Mouse (Mus musculus) spleen, postnatal 4 days (tissue): ENCODE results near the gene Sox5.
"Not testable (repeated sequence)": the region's sequence is repeated elsewhere in the genome, so short reads cannot be mapped to it uniquely, and the experiment has no call there.

Experiments used
- DNase-seq, 2 experiments: peaks; one replicate each; pipeline ENCODE4 v3.0.0; 2022; ENCODE audit warnings: low spot score in 2 of 2

The Sox5 gene

GRCm38 (mm10) chr6:144183087-144183486 is 598.7 kb downstream of the Sox5 start:
- no peak for DNase-seq

- not testable (repeated sequence) for DNase-seq
These were observed 599.3 kb downstream of the Sox5 start for GRCm38 (mm10) chr6:144182429-144182828.

- no peak for DNase-seq
These were observed 600.5 kb downstream of the Sox5 start for GRCm38 (mm10) chr6:144181083-144181866.

- DNase-seq = no peak
These were observed 602.7 kb downstream of the Sox5 start for GRCm38 (mm10) chr6:144179111-144179510.

GRCm38 (mm10) chr6:144176674-144177073 is 605.1 kb downstream of the Sox5 start:
- DNase-seq = no peak

- no peak for DNase-seq
These were observed 606.2 kb downstream of the Sox5 start for GRCm38 (mm10) chr6:144175590-144175989.

GRCm38 (mm10) chr6:144170541-144170940 is 611.2 kb downstream of the Sox5 start:
- no peak for DNase-seq

- no peak for DNase-seq
These were observed 612.0 kb downstream of the Sox5 start for GRCm38 (mm10) chr6:144169791-144170190.

GRCm38 (mm10) chr6:144168696-144169476 is 612.9 kb downstream of the Sox5 start:
- no peak for DNase-seq

GRCm38 (mm10) chr6:144167058-144167457 is 614.7 kb downstream of the Sox5 start:
- DNase-seq = no peak

- DNase-seq = no peak
These were observed 615.1 kb downstream of the Sox5 start for GRCm38 (mm10) chr6:144166651-144167050.

- DNase-seq = no peak
These were observed 615.7 kb downstream of the Sox5 start for GRCm38 (mm10) chr6:144166104-144166503.

GRCm38 (mm10) chr6:144163501-144163900 is 618.3 kb downstream of the Sox5 start:
- DNase-seq = no peak

- no peak for DNase-seq
These were observed 623.1 kb downstream of the Sox5 start for GRCm38 (mm10) chr6:144158637-144159036.

GRCm38 (mm10) chr6:144154892-144155424 is 626.8 kb downstream of the Sox5 start:
- no peak for DNase-seq

- DNase-seq = no peak
These were observed 629.8 kb downstream of the Sox5 start for GRCm38 (mm10) chr6:144151957-144152356.

- no peak for DNase-seq
These were observed 630.7 kb downstream of the Sox5 start for GRCm38 (mm10) chr6:144151075-144151474.

- no peak for DNase-seq
These were observed 644.4 kb downstream of the Sox5 start for GRCm38 (mm10) chr6:144137397-144137796.

GRCm38 (mm10) chr6:144136894-144137293 is 644.9 kb downstream of the Sox5 start:
- no peak for DNase-seq

- DNase-seq = no peak
These were observed 651.9 kb downstream of the Sox5 start for GRCm38 (mm10) chr6:144129927-144130326.

- DNase-seq = no peak
These were observed 661.8 kb downstream of the Sox5 start for GRCm38 (mm10) chr6:144119961-144120360.

- DNase-seq = no peak
These were observed 665.1 kb downstream of the Sox5 start for GRCm38 (mm10) chr6:144116646-144117045.

- DNase-seq = no peak
These were observed 670.2 kb downstream of the Sox5 start for GRCm38 (mm10) chr6:144111561-144111960.
